Mouse (Mus musculus): ENCODE results near the gene Snrpd3. TPM values are rescaled to one million over a fixed set of nuclear protein-coding genes. Genes with fewer than 3 reads are reported as not detected.
"Not testable (repeated sequence)": the region's sequence is repeated elsewhere in the genome, so short reads cannot be mapped to it uniquely, and the experiment has no call there.

Snrpd3 gene
- polyA plus RNA-seq (2012; rRNA removed) = 21.9 and 26.4 TPM in 2 replicates

DNA sequence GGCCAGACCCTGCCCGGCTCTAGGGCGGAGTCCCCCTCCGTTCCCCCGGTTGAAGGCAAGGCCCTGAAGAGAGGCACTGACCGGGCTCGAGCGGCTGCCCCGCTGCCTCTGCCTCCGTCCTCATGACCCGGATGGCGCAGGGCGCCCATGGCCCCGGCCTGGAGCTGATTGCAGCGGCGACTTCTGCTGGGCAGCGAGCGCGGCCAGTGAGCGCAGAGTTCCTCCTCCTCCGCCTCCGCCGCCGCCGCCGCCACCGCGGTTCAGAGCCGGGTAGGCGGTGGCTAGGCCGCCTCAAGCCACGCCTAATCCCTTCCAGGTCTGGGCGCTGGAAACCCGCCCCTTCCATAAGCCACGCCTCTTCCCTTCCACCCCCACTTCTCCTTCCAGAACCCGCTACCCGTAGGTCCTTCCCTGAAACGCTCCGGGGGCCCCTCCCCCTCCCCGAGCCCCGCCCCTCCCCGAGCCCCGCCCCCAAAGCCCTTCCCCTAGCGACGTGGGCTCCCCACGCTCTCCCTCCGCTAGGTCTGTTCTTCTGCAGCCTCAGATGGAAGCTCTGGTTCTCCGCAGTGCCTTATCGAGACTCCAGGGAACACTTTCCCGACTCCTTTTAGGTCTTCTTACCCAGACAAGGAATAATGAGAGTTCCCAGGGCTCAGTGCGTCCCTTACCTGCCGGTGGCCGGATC, at the start of gene Snrpd3:
Gene Snrpd3 (plus strand): TSS at position 479 of the 685 bp plus-strand sequence.
- Histone ChIP-seq H3K27ac (ENCODE audit: control insufficient read depth, insufficient read depth, low read depth, low read length) (peak within 1 kb of the TSS; percentile 98), H3K36me3 (ENCODE audit: control insufficient read depth, insufficient read depth, low read length) (peaks cover 2% of the 10 kb centered on the region), H3K4me1 (ENCODE audit: control insufficient read depth, insufficient read depth, low read length) (peaks cover 10% of the 10 kb centered on the region), H3K27me3 (ENCODE audit: control insufficient read depth, insufficient read depth, low read length) (no peaks in the 10 kb centered on the region), H3K4me3 (ENCODE audit: control insufficient read depth, low read depth, low read length) (peak within 1 kb of the TSS; percentile 95)
- peak; percentile 52 for TF ChIP-seq POLR2A (IDR thresholded peaks at IDR 0.05; ENCODE audit: control insufficient read depth, low read depth, low read length)
- TF ChIP-seq CTCF (IDR thresholded peaks at IDR 0.05; ENCODE audit: control insufficient read depth, insufficient read depth, insufficient replicate concordance, low read depth, low read length) = no peak

DNA sequence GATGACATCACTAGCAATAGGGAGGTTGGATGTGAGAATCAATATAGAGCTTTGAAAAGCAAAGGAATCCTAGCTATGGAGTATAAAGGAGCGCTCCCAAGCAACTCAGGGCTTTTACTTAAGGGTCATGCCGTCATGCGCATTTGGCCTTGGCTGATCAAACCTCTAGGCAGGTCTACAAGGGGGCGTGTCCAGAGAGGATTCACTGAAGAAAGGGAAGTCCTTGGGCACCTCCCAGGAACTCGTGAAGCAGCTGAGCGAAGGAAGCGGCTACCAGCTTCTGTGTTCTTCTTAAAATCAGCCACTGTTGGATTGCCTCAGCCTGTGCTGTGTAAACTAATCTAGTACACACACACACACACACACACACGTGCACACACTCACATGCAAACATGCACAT, 43.9 kb upstream of the Snrpd3 start:
- Histone ChIP-seq H3K27me3 (ENCODE audit: control insufficient read depth, insufficient read depth, low read length) (no peaks in the 10 kb centered on the region), H3K4me3 (ENCODE audit: control insufficient read depth, low read depth, low read length) (no peak overlapping the region), H3K27ac (ENCODE audit: control insufficient read depth, insufficient read depth, low read depth, low read length) (no peak overlapping the region), H3K36me3 (ENCODE audit: control insufficient read depth, insufficient read depth, low read length) (no peaks in the 10 kb centered on the region), H3K4me1 (ENCODE audit: control insufficient read depth, insufficient read depth, low read length) (no peaks in the 10 kb centered on the region)
- TF ChIP-seq POLR2A (IDR thresholded peaks at IDR 0.05; ENCODE audit: control insufficient read depth, low read depth, low read length) = no peak
- TF ChIP-seq CTCF (IDR thresholded peaks at IDR 0.05; ENCODE audit: control insufficient read depth, insufficient read depth, insufficient replicate concordance, low read depth, low read length) = no peak

DNA sequence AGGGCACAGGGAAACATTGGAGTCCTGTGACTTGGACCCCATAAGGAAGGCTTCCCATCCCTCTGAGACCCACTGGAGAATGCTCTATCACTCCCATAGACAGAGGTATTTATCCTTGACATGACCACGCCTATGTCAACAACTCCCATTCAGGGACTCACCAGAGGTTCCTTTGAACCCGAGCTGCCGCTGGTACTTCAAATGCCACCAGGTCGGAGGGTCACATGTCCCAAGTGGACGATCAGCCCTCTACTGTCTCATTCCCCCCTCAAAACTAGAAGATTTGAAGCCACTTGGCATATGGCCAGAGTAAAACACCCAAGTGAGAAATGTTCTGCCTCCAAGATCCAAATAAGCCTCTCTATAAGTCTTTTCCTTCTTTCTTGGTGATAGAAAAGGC, 42.8 kb upstream of the Snrpd3 start:
- Histone ChIP-seq H3K36me3 (ENCODE audit: control insufficient read depth, insufficient read depth, low read length) (no peaks in the 10 kb centered on the region), H3K27me3 (ENCODE audit: control insufficient read depth, insufficient read depth, low read length) (no peaks in the 10 kb centered on the region), H3K4me1 (ENCODE audit: control insufficient read depth, insufficient read depth, low read length) (no peaks in the 10 kb centered on the region), H3K4me3 (ENCODE audit: control insufficient read depth, low read depth, low read length) (no peak overlapping the region), H3K27ac (ENCODE audit: control insufficient read depth, insufficient read depth, low read depth, low read length) (no peak overlapping the region)
- TF ChIP-seq POLR2A (IDR thresholded peaks at IDR 0.05; ENCODE audit: control insufficient read depth, low read depth, low read length) = no peak
- no peak for TF ChIP-seq CTCF (IDR thresholded peaks at IDR 0.05; ENCODE audit: control insufficient read depth, insufficient read depth, insufficient replicate concordance, low read depth, low read length)

DNA sequence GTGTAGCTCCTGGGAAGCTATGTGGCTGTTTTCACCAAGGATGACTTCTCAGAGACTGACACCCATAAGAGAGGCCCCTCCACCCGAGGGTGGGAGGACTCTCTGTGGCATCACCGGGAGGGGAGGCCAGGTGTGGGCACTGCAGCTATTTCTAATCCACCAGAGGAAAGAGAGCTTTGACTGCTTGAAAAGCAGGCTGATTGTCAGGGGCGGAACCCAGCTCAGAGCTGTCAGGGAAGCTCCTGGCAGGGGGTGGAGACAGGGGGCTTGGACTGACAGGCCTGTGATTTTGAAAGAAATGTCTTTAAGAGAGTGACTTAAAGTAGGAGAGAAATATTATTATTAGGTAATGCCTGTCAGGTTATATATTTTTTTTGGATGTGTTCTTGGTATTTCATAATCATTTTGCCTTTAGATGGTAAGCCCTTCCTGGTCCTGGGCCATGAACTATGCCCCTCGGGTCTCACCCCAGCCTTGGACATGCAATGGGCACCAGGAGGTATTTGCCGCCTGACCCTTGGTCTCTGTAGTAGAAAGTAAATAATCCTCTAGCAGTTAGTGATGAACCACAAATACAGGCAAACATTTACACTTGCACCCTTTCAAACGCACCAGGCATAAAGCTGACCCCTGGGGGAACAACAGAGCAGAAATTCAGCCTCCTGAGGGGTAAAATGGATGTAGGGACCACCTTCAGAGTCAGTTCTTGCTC, 42.1 kb upstream of the Snrpd3 start:
- H3K27me3 ChIP-seq (ENCODE audit: control insufficient read depth, insufficient read depth, low read length); H3K4me3 ChIP-seq (ENCODE audit: control insufficient read depth, low read depth, low read length); H3K27ac ChIP-seq (ENCODE audit: control insufficient read depth, insufficient read depth, low read depth, low read length); H3K4me1 ChIP-seq (ENCODE audit: control insufficient read depth, insufficient read depth, low read length); H3K36me3 ChIP-seq (ENCODE audit: control insufficient read depth, insufficient read depth, low read length): not testable (repeated sequence)

DNA sequence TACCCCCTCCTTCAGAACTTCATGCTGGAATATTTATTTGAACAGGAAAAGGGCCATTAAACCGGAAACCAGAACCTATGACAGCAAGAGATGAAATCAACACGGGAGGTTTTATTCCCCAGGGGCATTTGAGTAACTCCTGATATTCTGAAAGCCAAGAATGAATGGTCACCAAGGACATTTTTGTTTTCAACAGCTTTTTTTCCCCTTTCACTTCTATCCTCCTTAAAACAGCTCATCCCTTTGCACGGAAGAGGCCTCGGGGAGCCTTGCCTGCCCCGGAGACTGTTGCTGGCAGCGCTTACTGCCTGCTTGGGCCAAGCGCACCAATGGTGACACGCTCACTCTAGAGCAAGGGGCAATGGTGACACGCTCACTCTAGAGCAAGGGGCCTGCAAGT, 40.3 kb upstream of the Snrpd3 start:
- Histone ChIP-seq H3K4me3 (ENCODE audit: control insufficient read depth, low read depth, low read length) (no peak overlapping the region), H3K27me3 (ENCODE audit: control insufficient read depth, insufficient read depth, low read length) (no peaks in the 10 kb centered on the region), H3K27ac (ENCODE audit: control insufficient read depth, insufficient read depth, low read depth, low read length) (no peak overlapping the region), H3K36me3 (ENCODE audit: control insufficient read depth, insufficient read depth, low read length) (no peaks in the 10 kb centered on the region), H3K4me1 (ENCODE audit: control insufficient read depth, insufficient read depth, low read length) (no peaks in the 10 kb centered on the region)
- TF ChIP-seq POLR2A (IDR thresholded peaks at IDR 0.05; ENCODE audit: control insufficient read depth, low read depth, low read length) (no peak), CTCF (IDR thresholded peaks at IDR 0.05; ENCODE audit: control insufficient read depth, insufficient read depth, insufficient replicate concordance, low read depth, low read length) (no peak)

DNA sequence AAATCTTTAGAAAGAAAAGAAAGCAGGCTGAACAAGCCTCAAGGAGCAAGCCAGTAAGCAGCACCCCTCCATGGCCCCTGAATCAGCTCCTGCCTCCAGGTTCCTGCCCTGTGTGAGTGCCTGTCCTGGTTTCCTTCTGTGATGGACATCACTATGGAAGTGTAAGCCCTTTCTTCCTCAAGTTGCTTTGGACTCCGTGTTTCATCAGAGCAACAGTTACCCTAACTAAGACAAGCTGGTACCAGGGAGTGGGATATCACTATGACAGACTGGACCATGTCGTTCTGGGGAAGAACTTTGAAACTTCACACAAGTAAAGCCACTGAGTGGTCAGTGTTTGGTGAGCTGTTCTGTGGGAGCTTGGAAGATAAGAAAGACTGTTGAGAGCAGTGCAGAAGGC, 37.4 kb upstream of the Snrpd3 start:
- Histone ChIP-seq H3K36me3 (ENCODE audit: control insufficient read depth, insufficient read depth, low read length) (no peaks in the 10 kb centered on the region), H3K4me1 (ENCODE audit: control insufficient read depth, insufficient read depth, low read length) (no peaks in the 10 kb centered on the region), H3K4me3 (ENCODE audit: control insufficient read depth, low read depth, low read length) (no peak overlapping the region), H3K27ac (ENCODE audit: control insufficient read depth, insufficient read depth, low read depth, low read length) (no peak overlapping the region), H3K27me3 (ENCODE audit: control insufficient read depth, insufficient read depth, low read length) (no peaks in the 10 kb centered on the region)
- no peak for TF ChIP-seq CTCF (IDR thresholded peaks at IDR 0.05; ENCODE audit: control insufficient read depth, insufficient read depth, insufficient replicate concordance, low read depth, low read length)
- no peak for TF ChIP-seq POLR2A (IDR thresholded peaks at IDR 0.05; ENCODE audit: control insufficient read depth, low read depth, low read length)

DNA sequence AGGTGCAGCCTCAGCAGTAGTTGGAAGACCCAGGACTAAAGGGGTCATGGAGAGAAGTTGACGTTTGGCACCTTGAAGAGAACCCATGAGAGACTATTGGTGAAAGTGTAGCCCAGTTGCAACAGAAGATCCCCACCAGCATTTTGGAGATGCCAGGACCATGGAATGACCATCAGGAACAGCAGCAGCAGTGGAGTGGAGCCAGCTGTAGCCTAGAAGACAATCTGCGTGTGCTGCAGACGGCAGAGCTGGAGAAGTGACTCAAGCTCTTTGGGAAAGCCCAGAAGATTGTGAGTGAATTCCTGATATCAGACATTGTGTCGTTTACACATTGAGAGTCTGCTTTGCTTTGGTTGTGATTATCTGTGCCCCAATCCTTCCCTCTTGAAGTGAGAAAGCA, 35.6 kb upstream of the Snrpd3 start:
- no peaks in the 10 kb centered on the region for H3K27me3 ChIP-seq (ENCODE audit: control insufficient read depth, insufficient read depth, low read length)
- TF ChIP-seq POLR2A (IDR thresholded peaks at IDR 0.05; ENCODE audit: control insufficient read depth, low read depth, low read length) (no peak), CTCF (IDR thresholded peaks at IDR 0.05; ENCODE audit: control insufficient read depth, insufficient read depth, insufficient replicate concordance, low read depth, low read length) (no peak)
- H3K4me3 ChIP-seq (ENCODE audit: control insufficient read depth, low read depth, low read length) = no peak overlapping the region
- H3K4me1 ChIP-seq (ENCODE audit: control insufficient read depth, insufficient read depth, low read length) = no peaks in the 10 kb centered on the region
- H3K36me3 ChIP-seq (ENCODE audit: control insufficient read depth, insufficient read depth, low read length) = no peaks in the 10 kb centered on the region
- H3K27ac ChIP-seq (ENCODE audit: control insufficient read depth, insufficient read depth, low read depth, low read length) = no peak overlapping the region

Data from testis, adult 2 months (tissue).